Mouse (Mus musculus) R1 (cell line): ENCODE data around the gene Zswim3.

Experiments used
- DNase-seq: peaks from one replicate; pipeline ENCODE4 v3.0.0-alpha.2; 2018; ENCODE audit warnings: low read depth, low spot score

Gene Zswim3

GRCm38 (mm10) chr2:164781876-164782275 is 23.0 kb upstream of the Zswim3 start:
- DNase-seq = no peak

GRCm38 (mm10) chr2:164783926-164784581 is 20.8 kb upstream of the Zswim3 start:
- DNase-seq = peak; percentile 81

GRCm38 (mm10) chr2:164784869-164785420 is 20.0 kb upstream of the Zswim3 start:
- DNase-seq = no peak

GRCm38 (mm10) chr2:164785481-164786387 is 19.2 kb upstream of the Zswim3 start, which contains the start of gene Snx21:
Snx21 (plus strand) TSS chr2:164785823.
- DNase-seq = peak; percentile 77

- DNase-seq = no peak
Observed at GRCm38 (mm10) chr2:164786388-164786885, 18.5 kb upstream of the Zswim3 start.

GRCm38 (mm10) chr2:164787032-164787431 is 17.9 kb upstream of the Zswim3 start:
- no peak for DNase-seq

- no peak for DNase-seq
Observed at GRCm38 (mm10) chr2:164787779-164788178, 17.1 kb upstream of the Zswim3 start.

GRCm38 (mm10) chr2:164788411-164788810 is 16.5 kb upstream of the Zswim3 start:
- DNase-seq = peak; percentile 47

GRCm38 (mm10) chr2:164790451-164790850 is 14.4 kb upstream of the Zswim3 start:
- no peak for DNase-seq

- DNase-seq = no peak
Observed at GRCm38 (mm10) chr2:164791841-164792261, 13.0 kb upstream of the Zswim3 start.

GRCm38 (mm10) chr2:164792400-164793190 is 12.3 kb upstream of the Zswim3 start:
- no peak for DNase-seq

GRCm38 (mm10) chr2:164793236-164793635 is 11.7 kb upstream of the Zswim3 start:
- DNase-seq = peak; percentile 89

- peak; percentile 66 for DNase-seq
Observed at GRCm38 (mm10) chr2:164793772-164794171, 11.1 kb upstream of the Zswim3 start.

- peak; percentile 93 for DNase-seq
Observed at GRCm38 (mm10) chr2:164794293-164794692, 10.6 kb upstream of the Zswim3 start.

GRCm38 (mm10) chr2:164795868-164796267 is 9.0 kb upstream of the Zswim3 start:
- DNase-seq = no peak

GRCm38 (mm10) chr2:164798554-164798953 is 6.3 kb upstream of the Zswim3 start:
- peak; percentile 86 for DNase-seq

GRCm38 (mm10) chr2:164800252-164801004 is 4.5 kb upstream of the Zswim3 start:
- DNase-seq = no peak

- DNase-seq = no peak
Observed at GRCm38 (mm10) chr2:164803201-164803920, 1.5 kb upstream of the Zswim3 start.

GRCm38 (mm10) chr2:164803921-164804313 is 981 bp upstream of the Zswim3 start:
- DNase-seq = no peak

- DNase-seq = no peak
Observed at GRCm38 (mm10) chr2:164805332-164805718, 427 bp downstream of the Zswim3 start.
